Mouse (Mus musculus): ENCODE measurements around the gene Map3k7cl. TPM values are rescaled to one million over a fixed set of nuclear protein-coding genes. Genes with fewer than 3 reads are reported as not detected.

Gene Map3k7cl
- total RNA-seq (2021) = 1 to 10 TPM in 1 of 2 experiments, under 1 TPM in 1; 0.72 to 1.0 TPM
- long read RNA-seq, experiment 1, partial matches to known transcripts = 0 of 1 reads
- long read RNA-seq, experiment 1, other reads (novel, unspliced or antisense) = 0 of 1 reads
- long read RNA-seq, experiment 2 = 0 reads

DNA sequence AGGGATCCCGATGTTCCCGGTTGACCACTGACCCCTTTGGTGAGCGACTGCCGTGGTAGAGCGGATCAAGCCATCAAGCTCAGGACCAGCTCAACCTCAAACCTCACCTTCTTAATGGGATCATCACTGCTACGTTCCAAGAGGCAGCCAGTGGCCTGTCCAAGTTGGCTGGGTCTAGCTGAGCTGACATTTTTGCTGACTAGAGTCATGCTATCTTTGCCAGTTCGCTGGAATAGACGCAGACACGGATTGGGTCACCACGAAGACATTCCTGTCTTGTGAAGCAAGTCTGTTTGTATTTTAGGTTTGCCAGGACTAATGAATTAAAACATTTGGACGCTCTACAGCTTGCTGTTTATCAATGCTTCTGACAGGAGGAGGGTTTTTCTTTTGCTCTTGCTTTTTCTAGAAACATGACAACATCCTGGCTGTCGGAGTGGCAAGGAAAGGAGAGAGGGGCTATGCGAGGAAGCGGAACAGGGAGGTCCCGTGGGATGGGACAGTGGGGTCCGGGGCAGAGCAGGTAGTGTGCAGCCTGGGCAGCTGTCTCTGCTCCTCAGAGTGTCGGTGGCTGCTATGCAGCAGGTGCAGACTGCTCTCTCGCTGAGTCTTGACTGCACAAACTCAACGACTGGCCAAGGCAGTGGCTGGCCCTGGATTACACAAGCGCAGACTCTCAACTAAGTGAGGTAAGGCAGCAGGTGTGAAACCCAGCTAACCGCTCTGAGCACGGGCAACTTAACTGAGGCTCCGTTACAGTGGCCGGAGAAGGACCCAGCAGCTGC lies at the start of gene Map3k7cl:
TSS of gene Map3k7cl (plus strand) at position 424 of the 785 bp plus-strand sequence.
- peak; percentile 44 to 51 for DNase-seq

DNA sequence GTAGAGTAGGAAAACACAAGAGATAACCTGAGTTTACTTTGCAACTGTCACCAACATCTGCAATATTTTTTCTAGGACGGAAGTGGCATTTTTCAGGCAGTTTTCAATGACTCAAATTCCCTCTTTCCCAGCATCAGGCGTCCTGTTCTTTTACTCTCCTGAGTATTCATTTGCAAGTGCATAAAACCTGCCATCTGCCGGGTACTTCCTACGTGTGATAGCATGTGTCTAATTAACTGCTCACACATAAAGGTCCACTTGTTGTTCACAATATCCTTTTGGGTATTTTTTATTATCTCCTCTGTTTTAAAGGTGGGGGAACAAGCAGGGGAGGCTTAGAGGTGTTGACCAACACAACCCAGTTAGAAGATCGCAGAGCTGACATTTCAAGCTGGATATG lies 41.4 kb upstream of the Map3k7cl start:
- DNase-seq = no peak

DNA sequence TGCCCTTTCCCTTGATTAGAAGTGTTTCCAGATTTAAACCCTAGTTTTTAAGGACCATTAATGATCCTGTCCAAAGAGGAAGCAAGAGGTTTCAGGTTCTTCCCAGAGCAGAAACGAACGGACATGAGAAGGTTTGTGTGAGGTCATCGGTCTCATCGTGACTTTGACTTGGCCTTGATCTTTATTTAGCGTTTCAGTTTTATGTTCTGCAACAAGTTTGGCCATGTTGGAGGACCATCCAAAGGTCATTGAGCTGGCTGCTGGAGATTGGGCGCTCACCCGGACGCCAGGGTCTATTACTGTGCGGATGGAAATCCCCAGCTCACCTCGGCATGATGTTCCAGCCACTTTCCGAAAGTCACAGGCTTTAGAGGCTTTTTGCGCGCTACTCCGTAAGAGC lies 40.8 kb upstream of the Map3k7cl start:
- peak; percentile 20 to 49 for DNase-seq

DNA sequence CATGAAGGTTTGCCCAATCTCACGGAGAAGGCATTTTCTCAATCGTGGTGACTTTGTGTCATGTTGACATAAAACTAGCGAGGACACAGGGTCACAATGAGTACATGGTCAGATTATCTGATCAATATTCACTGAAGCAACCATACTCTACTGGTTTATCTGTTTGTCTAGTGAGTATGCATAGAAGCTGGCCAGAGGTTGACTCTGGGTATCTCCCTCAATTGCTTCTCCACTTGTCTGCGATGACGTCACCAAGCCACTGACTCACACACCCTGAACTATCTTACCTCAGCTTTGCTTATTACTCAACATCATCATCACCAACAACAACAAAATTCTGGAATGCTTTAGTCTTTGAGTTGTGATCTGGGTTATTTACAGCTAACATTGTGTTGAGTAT lies 28.9 kb upstream of the Map3k7cl start:
- DNase-seq = peak in 1 of 2 experiments; percentile 25

DNA sequence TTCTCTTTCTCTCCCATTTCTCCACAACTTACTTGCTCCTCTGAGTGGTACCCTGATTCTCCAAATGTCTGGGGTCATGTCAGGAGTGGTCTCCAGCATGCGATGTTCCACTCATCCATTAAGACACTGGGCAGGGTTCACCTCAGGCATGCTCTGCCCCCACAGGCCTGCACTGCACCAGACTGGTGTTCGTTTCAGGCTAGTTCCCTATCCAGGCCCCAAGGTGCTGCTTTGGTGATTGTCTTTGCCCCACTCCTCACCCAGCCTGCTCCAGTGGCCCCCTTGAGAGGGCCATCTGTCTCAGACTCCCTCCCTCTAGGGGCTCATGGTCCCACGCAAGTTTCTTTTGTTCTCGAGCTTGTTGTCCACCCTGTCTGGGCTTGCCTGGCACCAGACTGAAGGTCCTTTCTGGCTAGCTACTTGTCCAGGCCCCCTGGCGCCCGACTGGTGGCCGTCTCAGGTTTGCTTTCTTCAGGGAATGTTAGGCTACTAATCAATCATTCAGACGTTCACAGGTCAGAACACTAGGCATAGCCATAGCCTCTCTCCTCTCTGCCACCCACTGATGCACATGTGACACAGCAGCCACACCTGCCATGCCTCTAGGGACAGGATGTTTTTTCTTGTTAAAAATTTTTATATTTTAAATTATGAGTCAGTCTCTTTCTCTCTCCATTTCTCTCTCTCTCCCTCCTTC lies 25.4 kb upstream of the Map3k7cl start:
- no peak for DNase-seq

DNA sequence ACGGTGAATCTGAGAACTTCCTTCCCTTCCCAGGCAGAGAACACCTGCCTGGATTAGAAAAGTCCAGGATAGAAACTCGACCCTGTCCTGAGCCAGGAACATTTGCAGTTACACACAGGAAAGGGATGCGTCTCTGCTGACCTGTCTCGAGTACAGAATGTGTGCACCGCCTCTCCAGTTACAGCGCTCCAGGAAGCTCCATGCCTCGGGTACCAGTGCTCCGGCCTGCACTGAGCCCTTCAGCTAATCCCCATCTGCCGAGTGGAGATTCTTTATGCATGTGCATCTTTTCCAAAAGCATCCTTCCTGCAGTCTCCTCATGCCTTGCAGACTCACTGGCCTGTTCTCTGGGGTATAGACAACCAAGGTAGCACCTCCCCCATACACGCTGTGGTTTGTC lies 24.4 kb upstream of the Map3k7cl start:
- no peak for DNase-seq

DNA sequence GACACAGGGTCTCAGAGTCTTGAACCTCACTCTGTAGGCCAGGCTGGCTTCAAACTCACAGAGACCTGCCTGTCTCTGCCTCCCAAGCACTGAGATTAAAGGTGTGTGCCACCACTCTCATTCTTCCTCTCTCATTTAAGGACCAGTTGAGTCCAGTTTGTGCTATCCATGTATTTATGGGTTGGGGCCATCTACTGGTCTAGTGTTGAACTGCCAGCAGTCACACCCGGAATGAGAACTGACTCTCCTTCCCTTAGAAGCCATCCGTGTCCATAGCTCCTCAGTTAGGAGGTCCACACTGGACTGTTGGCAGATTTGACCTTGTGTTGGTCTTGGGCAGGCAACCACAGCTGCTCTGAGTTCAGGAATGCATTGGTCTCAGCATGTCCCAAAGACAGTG lies 4.8 kb upstream of the Map3k7cl start:
- peak; percentile 30 to 32 for DNase-seq

DNA sequence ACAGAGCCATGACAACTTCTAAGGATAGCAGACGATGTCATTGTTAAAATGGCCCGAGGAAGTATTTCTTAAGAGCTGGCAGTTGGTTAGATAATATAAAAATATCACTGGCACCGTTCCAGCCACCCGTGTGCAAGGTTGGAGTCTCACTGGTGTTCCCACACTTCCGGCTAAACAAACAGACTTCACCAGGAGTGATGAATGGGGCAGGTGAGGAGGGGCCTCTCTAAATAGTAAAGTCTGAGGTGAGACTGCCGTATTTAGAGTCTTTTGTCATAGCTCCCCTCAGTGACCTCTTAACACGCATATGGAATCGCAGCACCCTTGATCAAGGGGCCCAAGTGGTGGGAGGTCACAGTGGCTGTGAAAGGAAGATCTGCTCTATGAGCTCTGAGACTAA lies 3.2 kb downstream of the Map3k7cl start:
- no peak for DNase-seq

DNA sequence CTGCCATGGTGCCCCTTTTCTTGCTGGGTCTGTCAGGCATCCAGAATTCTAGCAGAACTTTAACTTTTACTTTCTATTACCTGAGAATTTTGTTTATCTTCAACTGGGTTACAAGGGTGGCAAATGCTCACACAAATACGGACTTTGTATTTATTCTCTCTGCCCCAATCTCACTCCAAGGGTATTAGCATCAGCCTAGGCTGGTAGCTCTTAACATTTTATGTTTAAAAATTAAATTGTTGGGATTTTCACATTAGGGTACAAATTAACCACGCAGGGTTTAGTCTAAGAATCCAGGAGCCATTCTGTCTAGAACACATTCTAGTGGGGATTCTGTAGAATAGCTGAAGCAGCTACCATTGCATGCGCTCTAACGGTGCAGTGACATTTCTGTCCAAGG lies 8.4 kb downstream of the Map3k7cl start:
- no peak for DNase-seq

DNA sequence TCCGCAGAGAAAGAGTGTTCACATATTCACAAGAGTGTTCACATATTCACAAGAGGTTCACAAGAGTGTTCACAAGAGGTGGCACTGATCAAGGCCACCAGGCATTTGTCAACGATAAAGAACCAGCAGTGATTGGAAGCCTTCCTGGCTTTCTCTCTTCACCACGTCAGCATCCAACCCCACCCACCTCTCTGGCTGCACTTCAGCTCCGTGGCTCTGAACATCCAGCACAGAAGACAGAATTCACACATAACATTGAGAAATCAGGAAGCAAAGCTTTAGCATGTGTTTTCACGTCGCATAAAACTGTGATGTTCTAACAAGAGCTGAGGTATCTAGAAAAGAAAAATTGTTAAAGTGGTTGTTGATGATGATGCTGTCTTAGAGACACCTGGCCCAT lies 10.4 kb downstream of the Map3k7cl start:
- DNase-seq = no peak

DNA sequence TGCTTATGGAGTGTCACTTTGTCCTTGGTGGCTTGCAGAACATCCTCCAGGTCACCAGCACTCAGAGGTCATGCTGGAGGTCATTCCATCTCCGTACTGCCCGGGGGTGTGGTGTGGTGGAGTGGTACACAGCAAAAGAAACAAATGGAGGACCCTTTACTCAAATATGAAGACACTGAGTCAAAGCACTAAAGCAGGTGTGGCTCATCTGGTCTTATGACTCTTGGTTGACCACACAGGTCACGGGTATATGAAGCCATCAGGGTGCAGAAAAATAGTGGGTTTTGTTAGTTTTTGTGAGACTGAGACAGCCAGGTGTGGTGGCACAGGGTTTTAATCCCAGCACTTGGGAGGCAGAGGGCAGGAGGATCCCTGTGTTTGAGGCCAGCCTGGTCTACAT lies 11.4 kb downstream of the Map3k7cl start:
- no peak for DNase-seq

DNA sequence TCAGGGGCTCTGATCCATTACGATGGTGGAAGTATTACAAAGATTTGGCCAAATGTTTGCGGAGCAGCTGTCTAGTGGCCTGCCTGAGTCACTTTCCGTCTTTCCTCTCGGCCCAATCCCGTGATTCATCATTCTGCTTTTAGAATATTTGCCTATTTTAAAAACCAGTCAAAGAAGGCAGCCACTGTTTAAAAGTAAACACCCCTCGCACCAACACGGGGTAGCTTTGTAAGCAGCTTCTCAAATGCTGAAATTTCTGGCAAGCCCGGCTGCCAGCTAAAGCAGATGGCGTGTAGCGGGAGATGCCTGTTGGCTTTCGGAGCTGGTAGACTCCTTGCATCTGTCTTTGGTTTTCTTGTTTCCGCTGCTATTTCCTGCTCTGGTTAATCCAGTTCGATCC lies 14.4 kb downstream of the Map3k7cl start:
- DNase-seq = no peak

DNA sequence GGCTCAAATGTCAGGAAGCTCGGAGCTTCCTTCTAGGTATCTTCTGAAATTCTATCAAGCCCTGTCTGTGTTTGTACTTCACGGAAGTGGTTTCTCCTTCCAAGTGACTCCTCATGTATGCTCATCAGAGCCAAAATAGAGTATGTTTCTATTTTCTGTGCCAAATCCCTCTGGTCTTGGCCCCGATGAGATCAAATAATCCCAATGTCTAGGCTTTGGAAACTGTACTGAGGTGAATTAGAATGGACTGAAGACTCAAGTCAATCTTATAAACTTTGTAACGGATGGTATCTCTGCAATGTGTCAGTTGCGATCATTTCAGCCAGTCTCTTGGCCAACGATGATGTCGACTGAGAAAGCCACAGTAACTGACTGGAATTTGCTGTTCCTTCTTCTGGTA lies 15.1 kb downstream of the Map3k7cl start:
- no peak for DNase-seq

DNA sequence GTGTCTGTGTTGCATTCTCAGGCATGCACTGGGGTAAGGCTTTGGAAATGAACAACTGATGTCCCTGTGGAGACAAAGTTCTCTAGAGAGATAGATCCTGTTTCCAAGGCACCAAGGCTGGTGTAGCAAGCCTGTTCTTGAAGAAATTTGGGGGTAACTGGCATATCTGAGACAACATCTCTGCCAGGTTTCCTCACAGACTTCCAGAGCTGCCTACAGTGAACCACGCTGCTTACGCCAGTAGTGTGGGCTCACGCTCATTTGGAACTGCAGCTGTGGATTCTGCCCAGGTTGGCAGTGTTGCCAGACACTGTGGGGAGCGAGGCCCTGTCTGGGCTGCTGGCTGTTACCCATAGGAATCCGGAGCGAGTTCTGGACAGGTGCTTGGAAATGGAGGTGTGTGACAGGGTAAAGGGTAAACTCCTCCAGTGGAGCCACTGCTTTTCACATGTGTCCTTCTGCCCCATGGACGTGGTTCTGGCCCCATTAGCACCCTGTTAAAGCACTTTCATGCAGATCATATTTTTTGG lies 16.5 kb downstream of the Map3k7cl start:
- no peak for DNase-seq

DNA sequence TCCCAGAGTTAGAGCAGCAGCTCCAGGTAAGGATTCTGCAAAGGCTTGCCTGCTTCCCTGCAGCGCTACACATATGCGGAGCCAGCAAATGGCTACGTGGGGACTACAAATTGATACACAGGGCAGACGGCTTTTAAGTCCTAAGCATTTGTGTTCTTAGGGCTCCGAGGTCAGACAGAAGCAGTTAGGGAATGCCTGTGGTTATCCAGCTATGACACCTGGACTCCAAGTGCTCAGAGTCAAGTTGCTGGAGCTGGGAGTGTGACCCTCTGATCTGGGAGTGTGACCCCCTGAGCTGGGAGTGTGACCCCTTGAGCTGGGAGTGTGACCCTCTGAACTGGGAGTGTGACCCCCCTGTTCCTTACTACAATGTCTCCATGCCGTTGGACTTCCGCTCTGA lies 17.2 kb downstream of the Map3k7cl start:
- DNase-seq = no peak

DNA sequence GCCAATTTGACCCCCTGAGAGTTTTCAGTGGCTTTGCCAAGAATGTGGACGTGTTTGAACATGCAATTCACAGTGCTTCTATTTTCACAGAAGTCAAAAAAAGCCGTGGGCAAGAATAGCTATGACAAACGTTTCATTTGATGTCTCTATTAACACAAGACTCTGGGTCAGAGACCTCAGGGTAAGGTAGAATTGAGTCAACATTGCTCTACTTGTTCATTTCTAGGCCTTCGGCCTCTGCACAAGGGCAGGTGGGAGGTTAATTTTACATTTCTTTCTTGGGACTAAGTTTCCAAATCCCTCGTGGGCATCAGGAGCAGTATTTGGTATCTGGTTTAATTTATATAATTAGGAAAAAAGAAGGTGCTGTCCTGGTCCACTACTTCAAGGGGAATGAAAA lies 20.3 kb downstream of the Map3k7cl start:
- no peak for DNase-seq

DNA sequence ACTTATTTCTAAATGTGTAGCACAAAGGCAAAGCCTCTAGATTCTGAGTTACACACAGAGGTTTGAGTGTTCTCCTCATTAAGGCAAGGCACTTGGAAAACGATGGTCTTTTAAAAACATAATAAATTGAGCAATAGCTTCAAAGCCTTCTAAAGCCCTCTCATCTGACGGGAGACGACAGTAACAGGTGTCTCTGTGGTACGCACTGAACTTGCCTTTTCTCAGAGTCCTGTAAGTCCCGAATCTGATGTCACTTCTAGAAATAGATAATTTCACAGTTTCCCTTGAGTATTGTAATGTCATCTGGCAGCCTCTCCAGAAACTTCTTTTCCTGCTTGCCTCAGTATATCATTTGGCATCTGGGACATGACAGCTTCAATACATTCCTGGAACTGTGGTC lies 21.0 kb downstream of the Map3k7cl start:
- DNase-seq = no peak

DNA sequence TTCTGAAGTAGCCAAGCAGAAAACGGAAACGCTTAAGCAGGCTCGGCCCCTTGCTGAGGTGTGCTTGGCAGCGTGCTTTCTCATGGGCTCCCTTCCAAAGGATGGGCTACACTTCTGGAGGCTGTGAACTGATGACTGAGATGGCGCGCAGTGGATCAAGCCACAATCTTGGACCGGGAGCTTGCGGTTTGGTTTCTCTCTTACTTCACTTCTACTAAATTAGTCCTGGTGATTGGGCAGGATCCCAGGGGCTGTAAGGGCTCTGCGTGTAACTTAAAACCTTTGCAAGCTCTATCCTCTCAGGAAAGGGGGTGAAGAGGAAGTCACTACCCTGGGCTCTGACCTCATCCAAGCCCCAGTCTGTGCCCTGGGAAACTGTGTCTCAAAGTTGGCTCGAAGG lies 22.5 kb downstream of the Map3k7cl start:
- DNase-seq = no peak

DNA sequence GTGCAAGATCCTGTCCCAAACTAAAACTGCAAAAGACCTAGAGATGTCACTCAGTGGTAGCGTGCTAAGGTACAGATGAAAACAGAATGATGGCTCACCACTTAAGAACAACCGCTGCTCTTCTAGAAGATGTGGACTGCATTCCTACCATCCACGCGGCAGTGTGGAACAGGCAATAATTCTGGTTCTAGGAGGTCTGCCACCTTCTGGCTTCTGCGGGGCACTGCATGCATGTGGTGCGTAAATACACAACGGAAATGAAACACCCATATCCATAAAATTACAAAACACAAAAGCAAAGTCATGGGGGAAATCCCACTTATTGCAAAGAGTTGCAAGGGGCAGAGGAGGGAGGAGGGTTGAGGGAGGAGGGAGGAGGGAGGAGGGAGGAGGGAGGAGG lies 25.8 kb downstream of the Map3k7cl start:
- DNase-seq = no peak

DNA sequence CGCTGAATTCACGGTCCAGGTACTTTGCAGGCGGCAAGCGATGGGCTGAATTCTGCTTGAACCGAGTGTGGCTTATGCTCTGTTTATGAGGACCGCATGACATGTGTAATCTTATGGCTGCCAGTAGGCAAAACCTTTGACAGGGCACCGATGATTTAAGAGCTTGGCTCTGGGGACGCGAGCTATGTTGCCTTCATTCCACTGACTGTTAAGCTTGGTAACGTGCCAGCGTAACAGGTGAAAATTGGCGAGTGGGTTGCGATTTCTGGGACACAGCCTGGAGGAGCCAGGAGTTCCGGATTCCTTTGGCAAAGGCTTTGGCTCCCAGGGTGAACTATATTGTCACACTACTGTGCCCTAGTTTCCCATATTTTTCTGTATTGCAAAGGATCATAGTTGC lies 26.3 kb downstream of the Map3k7cl start:
- DNase-seq = no peak

DNA sequence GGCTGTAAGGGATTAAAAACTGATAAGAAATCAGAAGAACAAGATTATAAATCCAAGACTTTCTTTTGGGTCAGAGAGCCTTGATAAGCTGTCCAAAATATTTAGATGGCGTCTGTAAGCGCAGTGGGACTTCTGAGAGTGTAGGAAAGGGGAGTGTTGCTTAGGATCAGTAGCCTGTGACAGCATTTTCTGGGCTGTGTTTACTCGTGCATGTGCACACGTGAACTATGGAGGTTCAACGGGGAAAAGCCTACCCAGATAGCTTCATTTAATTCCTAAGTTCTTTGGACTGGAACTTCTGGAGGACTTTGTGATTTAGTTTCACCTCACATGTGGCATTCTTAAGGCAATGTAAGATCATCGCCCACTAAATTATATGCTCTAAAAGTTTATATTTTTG lies 29.6 kb downstream of the Map3k7cl start:
- no peak for DNase-seq

DNA sequence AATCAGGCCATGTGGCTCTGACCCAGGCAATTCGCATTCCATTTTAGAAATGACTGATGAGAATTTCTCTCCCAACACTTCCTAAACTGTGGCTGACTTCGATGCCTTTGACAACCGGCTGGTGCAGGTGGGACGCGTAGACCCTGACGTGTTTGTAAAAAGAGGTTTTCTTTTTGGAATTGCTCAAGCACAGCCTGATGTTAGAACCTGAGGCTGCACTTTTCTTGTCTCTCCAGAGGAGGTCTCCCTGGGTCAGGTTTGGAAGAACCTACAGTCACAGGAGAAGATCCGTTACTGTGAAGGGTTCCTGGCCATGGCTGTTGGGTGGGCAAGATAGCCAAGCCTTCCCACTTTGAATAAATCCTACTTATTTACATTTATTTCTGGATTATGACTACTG lies 31.5 kb downstream of the Map3k7cl start:
- peak in 1 of 2 experiments; percentile 12 for DNase-seq

DNA sequence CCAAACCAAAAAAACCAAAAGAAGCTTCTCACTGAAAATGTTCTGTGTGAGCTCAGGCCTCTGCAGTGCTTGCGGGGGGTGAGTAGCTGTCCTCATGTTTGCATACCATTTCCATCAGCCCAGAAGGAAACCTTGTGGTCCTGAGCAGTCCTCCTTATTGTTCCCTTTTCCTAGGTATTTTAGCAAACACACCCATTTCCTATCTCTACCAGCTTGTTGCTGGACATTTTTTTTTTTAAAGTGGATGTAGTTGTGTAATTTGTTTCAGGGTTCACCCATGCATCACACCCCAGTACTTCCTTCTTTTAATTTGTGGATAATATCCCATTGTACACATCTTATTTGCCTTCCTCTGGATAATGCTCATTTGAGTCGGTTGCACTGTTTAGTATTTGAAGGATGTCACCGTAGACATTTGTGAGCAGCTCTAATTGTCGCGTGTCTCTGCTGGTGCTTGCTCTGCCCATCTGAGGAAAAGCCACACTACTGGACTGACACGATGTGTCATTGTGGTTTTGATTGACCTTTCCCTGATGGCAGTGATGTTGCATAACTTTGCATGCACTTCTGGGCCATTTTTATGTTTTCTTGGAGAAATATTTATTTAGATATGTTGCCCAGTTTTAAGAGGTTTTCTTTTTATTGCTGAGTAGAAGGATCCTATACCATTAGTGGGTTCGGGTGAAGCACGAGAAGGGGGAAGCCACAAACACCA lies 32.6 kb downstream of the Map3k7cl start:
- no peak for DNase-seq

Measured in adrenal gland, postnatal 36 days (tissue).